Mouse (Mus musculus): ENCODE measurements at regions not wholly inside any gene's neighbourhood (a gene's known extent, or its start where the extent isn't known, plus 50 kb on each side); places are given as distances from the start of the nearest gene placed in this dataset.

- DNase-seq: no peak
Measured at GRCm38 (mm10) chr4:57362652-57363051, 61.0 kb upstream of the Ptpn3 start.

DNA sequence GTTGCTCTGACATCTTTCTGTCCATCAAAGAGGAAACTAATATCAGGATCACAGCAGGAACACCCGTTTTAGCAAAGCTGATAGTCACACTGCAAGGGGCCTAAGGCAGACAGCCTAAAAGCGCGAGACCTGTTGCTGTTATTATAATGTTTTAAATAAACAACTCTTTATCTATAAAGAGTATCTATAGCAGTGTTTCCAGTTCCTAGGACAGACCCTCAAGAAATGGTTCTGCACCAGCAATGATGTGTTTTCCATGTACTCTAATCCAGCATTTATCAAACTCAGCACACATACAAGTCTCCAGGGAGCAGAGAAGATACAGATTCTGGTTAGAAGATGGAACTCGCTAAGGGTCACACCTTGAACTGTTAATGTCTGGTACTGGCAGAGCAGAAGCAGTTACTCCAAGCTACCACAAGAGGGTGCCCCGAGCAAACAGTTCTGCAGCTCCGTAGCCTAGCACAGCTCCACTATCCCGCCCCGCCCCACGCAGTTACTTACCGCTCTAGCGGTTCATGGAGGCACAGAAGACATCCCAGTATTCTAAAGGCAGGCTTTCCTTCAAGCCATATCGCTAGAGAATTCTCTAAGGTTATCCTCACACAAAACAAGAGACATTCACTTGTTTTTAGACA lies 64.2 kb upstream of the Palm2 start:
- DNase-seq: peak; percentile 71

GRCm38 (mm10) chr4:57377872-57378271 lies 56.2 kb upstream of the Palm2 start:
- DNase-seq: no peak

DNA sequence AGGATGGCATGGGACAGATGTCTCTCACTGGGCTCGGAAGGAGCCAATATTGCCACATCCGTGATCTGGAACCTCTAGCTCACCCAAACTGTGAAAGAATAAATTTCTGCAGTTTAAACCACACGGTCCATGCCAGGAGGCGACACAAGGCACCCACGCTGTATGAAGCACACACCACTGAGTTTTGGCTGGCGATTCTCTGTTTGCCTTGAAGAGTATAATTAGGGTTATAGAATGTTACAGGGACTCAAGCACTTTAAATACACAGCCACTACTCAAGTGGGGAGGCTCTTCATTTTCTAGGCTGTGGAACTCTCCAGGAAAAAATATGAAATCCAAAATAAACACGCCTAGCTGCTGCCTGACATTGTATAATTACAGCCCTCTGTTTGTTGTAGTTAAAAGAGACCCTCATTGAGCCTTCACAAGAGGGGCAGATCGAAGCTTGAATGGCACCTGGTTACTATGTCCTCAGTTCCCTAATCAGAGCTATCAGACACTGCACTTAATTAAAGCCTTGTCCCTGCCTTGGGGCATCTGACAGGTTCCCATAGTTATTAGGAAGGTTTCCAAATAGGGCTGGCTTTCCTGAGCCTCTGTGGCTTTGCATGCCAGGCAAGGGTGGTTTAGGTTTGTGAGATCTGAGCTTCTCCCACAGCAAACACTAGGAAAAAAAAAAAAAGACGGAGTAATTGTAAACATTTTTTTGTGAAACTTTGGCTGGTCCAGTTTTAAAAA lies 53.8 kb upstream of the Palm2 start:
- no peak for DNase-seq

DNA sequence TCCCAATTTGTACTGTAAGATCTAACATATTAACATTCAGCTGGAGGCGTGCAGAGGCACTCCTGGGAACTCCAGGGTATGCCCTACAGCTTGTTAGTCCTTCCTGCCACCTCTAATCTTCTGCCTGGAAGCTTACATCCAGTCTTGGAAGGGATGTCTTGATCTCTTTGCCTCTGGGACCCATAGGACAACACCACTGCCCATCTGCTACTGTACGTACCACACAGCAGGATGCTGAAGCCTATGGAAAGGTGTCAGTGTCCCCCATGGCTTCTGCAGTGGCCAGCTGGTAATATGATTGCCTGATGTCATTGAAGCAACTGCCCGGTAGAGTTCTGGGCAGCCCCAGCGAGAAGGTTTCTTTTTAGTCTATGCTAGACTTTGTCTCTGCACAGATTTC lies 52.7 kb upstream of the Palm2 start:
- DNase-seq: no peak

Data from kidney, adult 9 months (tissue).